Mouse (Mus musculus): ENCODE data around the gene Gm13283. TPM values are rescaled to one million over a fixed set of nuclear protein-coding genes. Genes with fewer than 3 reads are reported as not detected.
"Not testable (repeated sequence)": the region's sequence is repeated elsewhere in the genome, so short reads cannot be mapped to it uniquely, and the experiment has no call there.

Gene Gm13283
- polyA plus RNA-seq, 1 experiment from 2014 or later = not detected

- DNase-seq; H3K9ac ChIP-seq; H3K4me2 ChIP-seq; H3K4me3 ChIP-seq (replicated peaks); H3K4me1 ChIP-seq (replicated peaks); H3K36me3 ChIP-seq; H3K27ac ChIP-seq; ATAC-seq (ENCODE audit: low read depth); H3K27me3 ChIP-seq; H3K9me3 ChIP-seq (replicated peaks): not testable (repeated sequence)
- 8% methylated on average over 5 of the region's 7 CpGs for WGBS (ENCODE audit: insufficient replicate concordance)
Measured at GRCm38 (mm10) chr4:88799365-88799764, 39.4 kb downstream of the Gm13283 start, which contains the start of gene Gm13285. TSS of gene Gm13285 (plus strand) at chr4:88799665.

- no CpG with 5 or more reads among the region's 29 CpGs for WGBS (ENCODE audit: insufficient replicate concordance)
- peaks cover 11% of the 10 kb centered on the region; the same call in 1 of the 2 replicates for H3K27me3 ChIP-seq
- DNase-seq; H3K4me1 ChIP-seq (replicated peaks); H3K9ac ChIP-seq; ATAC-seq (ENCODE audit: low read depth); H3K4me3 ChIP-seq (replicated peaks); H3K27ac ChIP-seq; H3K9me3 ChIP-seq (replicated peaks); H3K36me3 ChIP-seq: not testable (repeated sequence)
- peak within 1 kb of the TSS; percentile 30; the same call in 1 of the 2 replicates for H3K4me2 ChIP-seq
Measured at GRCm38 (mm10) chr4:88802954-88803353, 43.0 kb downstream of the Gm13283 start, which contains the start of gene Gm13287. TSS of gene Gm13287 (plus strand) at chr4:88803254.

- not testable (repeated sequence) for H3K9me3 ChIP-seq (replicated peaks); H3K4me3 ChIP-seq (replicated peaks); DNase-seq; H3K4me1 ChIP-seq (replicated peaks); H3K36me3 ChIP-seq; ATAC-seq (ENCODE audit: low read depth); H3K9ac ChIP-seq; H3K27ac ChIP-seq
- H3K27me3 ChIP-seq = peaks cover 12% of the 10 kb centered on the region; the same call in 1 of the 2 replicates
- peak within 1 kb of the TSS; percentile 42; the same call in 1 of the 2 replicates for H3K4me2 ChIP-seq
- no CpG with 5 or more reads among the region's 8 CpGs for WGBS (ENCODE audit: insufficient replicate concordance)
Measured at GRCm38 (mm10) chr4:88805231-88805630, 45.3 kb downstream of the Gm13283 start, which contains the start of gene Gm13288. TSS of gene Gm13288 (plus strand) at chr4:88805531.

- not testable (repeated sequence) for H3K4me3 ChIP-seq (replicated peaks); H3K4me1 ChIP-seq (replicated peaks); H3K27ac ChIP-seq; H3K9ac ChIP-seq; ATAC-seq (ENCODE audit: low read depth); DNase-seq; H3K36me3 ChIP-seq; H3K9me3 ChIP-seq (replicated peaks)
- WGBS (ENCODE audit: insufficient replicate concordance) = 0% methylated on average over 9 of the region's 34 CpGs
- peak overlapping the region; percentile 42; the same call in 1 of the 2 replicates for H3K4me2 ChIP-seq
- H3K27me3 ChIP-seq = peaks cover 12% of the 10 kb centered on the region; the same call in 1 of the 2 replicates
Measured at GRCm38 (mm10) chr4:88805761-88806160, 45.8 kb downstream of the Gm13283 start.

Other genes starting within 250 kb of the Gm13283 start
- not detected in 2 replicates for gene Ifnb1, start 237.3 kb upstream of the Gm13283 start, polyA plus RNA-seq (2015; fragmentation: Nextera tagmentation; extraction: Ambion mirVana)
- gene Ifna15, start 201.9 kb upstream of the Gm13283 start, polyA plus RNA-seq (2015; fragmentation: Nextera tagmentation; extraction: Ambion mirVana) = not detected in 2 replicates
- gene Ifna14, start 188.3 kb upstream of the Gm13283 start, polyA plus RNA-seq (2015; fragmentation: Nextera tagmentation; extraction: Ambion mirVana) = not detected in 2 replicates
- gene Ifna9, start 167.7 kb upstream of the Gm13283 start, polyA plus RNA-seq (2015; fragmentation: Nextera tagmentation; extraction: Ambion mirVana) = not detected in 2 replicates
- gene Ifna12, start 156.7 kb upstream of the Gm13283 start, polyA plus RNA-seq (2015; fragmentation: Nextera tagmentation; extraction: Ambion mirVana) = not detected in 2 replicates
- gene C87499, start 125.7 kb upstream of the Gm13283 start, polyA plus RNA-seq (2015; fragmentation: Nextera tagmentation; extraction: Ambion mirVana) = not detected in 2 replicates
- not detected in 2 replicates for gene Ifna13, start 115.7 kb upstream of the Gm13283 start, polyA plus RNA-seq (2015; fragmentation: Nextera tagmentation; extraction: Ambion mirVana)
- gene Ifna16, start 83.2 kb upstream of the Gm13283 start, polyA plus RNA-seq (2015; fragmentation: Nextera tagmentation; extraction: Ambion mirVana) = not detected in 2 replicates
- not detected in 2 replicates for gene Ifna2, start 76.2 kb upstream of the Gm13283 start, polyA plus RNA-seq (2015; fragmentation: Nextera tagmentation; extraction: Ambion mirVana)
- not detected in 2 replicates for gene Ifnab, start 68.8 kb upstream of the Gm13283 start, polyA plus RNA-seq (2015; fragmentation: Nextera tagmentation; extraction: Ambion mirVana)
- 0.25 and 0.29 TPM in 2 replicates for gene Gm26566, start 38.3 kb upstream of the Gm13283 start, polyA plus RNA-seq (2015; fragmentation: Nextera tagmentation; extraction: Ambion mirVana)
- gene Klhl9, start 37.7 kb upstream of the Gm13283 start, polyA plus RNA-seq (2015; fragmentation: Nextera tagmentation; extraction: Ambion mirVana) = 24.6 and 33.1 TPM in 2 replicates
- gene Gm13271, start 5.3 kb upstream of the Gm13283 start, polyA plus RNA-seq (2015; fragmentation: Nextera tagmentation; extraction: Ambion mirVana) = not detected in 2 replicates
- not detected in 2 replicates for gene Gm13290, start 13.7 kb downstream of the Gm13283 start, polyA plus RNA-seq (2015; fragmentation: Nextera tagmentation; extraction: Ambion mirVana)
- gene Gm13289, start 16.8 kb downstream of the Gm13283 start, polyA plus RNA-seq (2015; fragmentation: Nextera tagmentation; extraction: Ambion mirVana) = not detected in 2 replicates
- gene Gm13272, start 19.7 kb downstream of the Gm13283 start, polyA plus RNA-seq (2015; fragmentation: Nextera tagmentation; extraction: Ambion mirVana) = not detected in 2 replicates
- gene Ifnz, start 22.0 kb downstream of the Gm13283 start, polyA plus RNA-seq (2015; fragmentation: Nextera tagmentation; extraction: Ambion mirVana) = not detected in 2 replicates
- gene Gm13276, start 25.6 kb downstream of the Gm13283 start, polyA plus RNA-seq (2015; fragmentation: Nextera tagmentation; extraction: Ambion mirVana) = 0.23 TPM in 1 of 2 replicates, not detected in the other
- gene Gm13277, start 28.5 kb downstream of the Gm13283 start, polyA plus RNA-seq (2015; fragmentation: Nextera tagmentation; extraction: Ambion mirVana) = not detected in 2 replicates
- gene Gm13278, start 31.4 kb downstream of the Gm13283 start, polyA plus RNA-seq (2015; fragmentation: Nextera tagmentation; extraction: Ambion mirVana) = not detected in 2 replicates
- gene Gm13275, start 34.4 kb downstream of the Gm13283 start, polyA plus RNA-seq (2015; fragmentation: Nextera tagmentation; extraction: Ambion mirVana) = not detected in 2 replicates
- not detected in 2 replicates for gene Gm13279, start 37.3 kb downstream of the Gm13283 start, polyA plus RNA-seq (2015; fragmentation: Nextera tagmentation; extraction: Ambion mirVana)
- 0.25 and 0.31 TPM in 2 replicates for gene Gm13285, start 39.5 kb downstream of the Gm13283 start, polyA plus RNA-seq (2015; fragmentation: Nextera tagmentation; extraction: Ambion mirVana)
- not detected in 2 replicates for gene Gm13287, start 43.1 kb downstream of the Gm13283 start, polyA plus RNA-seq (2015; fragmentation: Nextera tagmentation; extraction: Ambion mirVana)
- gene Gm13288, start 45.4 kb downstream of the Gm13283 start, polyA plus RNA-seq (2015; fragmentation: Nextera tagmentation; extraction: Ambion mirVana) = not detected in 2 replicates
- gene Ifna7, start 56.1 kb downstream of the Gm13283 start, polyA plus RNA-seq (2015; fragmentation: Nextera tagmentation; extraction: Ambion mirVana) = not detected in 2 replicates
- not detected in 2 replicates for gene Ifna11, start 59.8 kb downstream of the Gm13283 start, polyA plus RNA-seq (2015; fragmentation: Nextera tagmentation; extraction: Ambion mirVana)
- not detected in 2 replicates for gene Ifna6, start 67.3 kb downstream of the Gm13283 start, polyA plus RNA-seq (2015; fragmentation: Nextera tagmentation; extraction: Ambion mirVana)
- not detected in 2 replicates for gene Ifna5, start 75.4 kb downstream of the Gm13283 start, polyA plus RNA-seq (2015; fragmentation: Nextera tagmentation; extraction: Ambion mirVana)
- gene Ifna4, start 81.7 kb downstream of the Gm13283 start, polyA plus RNA-seq (2015; fragmentation: Nextera tagmentation; extraction: Ambion mirVana) = not detected in 2 replicates
- not detected in 2 replicates for gene Ifna1, start 90.0 kb downstream of the Gm13283 start, polyA plus RNA-seq (2015; fragmentation: Nextera tagmentation; extraction: Ambion mirVana)
- not detected in 2 replicates for gene Ifne, start 120.1 kb downstream of the Gm13283 start, polyA plus RNA-seq (2015; fragmentation: Nextera tagmentation; extraction: Ambion mirVana)

Measured in liver, embryonic 13.5 days (tissue).